Mouse (Mus musculus) left cerebral cortex, postnatal 36 days (tissue): ENCODE results near the gene Ermp1. TPM values are rescaled to one million over a fixed set of nuclear protein-coding genes. Genes with fewer than 3 reads are reported as not detected.

Source experiments
- DNase-seq, 2 experiments: peaks; one replicate each; pipeline ENCODE4 v3.0.0; 2021 to 2022; ENCODE audit warnings: low spot score in 2 of 2, mixed read lengths in 1 of 2
- intact Hi-C: fragments of 180-260 bp; cut with DNase I; formaldehyde crosslinking; loops from one replicate; pipeline ENCODE4 v1.15.1; 2025
- total RNA-seq, 2 experiments: library from RNA; stranded (reverse); gene quantifications; 2 replicates each; pipeline ENCODE4 v1.2.3; 2021

Ermp1 gene
- total RNA-seq: 10 to 100 TPM; 35.5 to 35.9 TPM

DNA sequence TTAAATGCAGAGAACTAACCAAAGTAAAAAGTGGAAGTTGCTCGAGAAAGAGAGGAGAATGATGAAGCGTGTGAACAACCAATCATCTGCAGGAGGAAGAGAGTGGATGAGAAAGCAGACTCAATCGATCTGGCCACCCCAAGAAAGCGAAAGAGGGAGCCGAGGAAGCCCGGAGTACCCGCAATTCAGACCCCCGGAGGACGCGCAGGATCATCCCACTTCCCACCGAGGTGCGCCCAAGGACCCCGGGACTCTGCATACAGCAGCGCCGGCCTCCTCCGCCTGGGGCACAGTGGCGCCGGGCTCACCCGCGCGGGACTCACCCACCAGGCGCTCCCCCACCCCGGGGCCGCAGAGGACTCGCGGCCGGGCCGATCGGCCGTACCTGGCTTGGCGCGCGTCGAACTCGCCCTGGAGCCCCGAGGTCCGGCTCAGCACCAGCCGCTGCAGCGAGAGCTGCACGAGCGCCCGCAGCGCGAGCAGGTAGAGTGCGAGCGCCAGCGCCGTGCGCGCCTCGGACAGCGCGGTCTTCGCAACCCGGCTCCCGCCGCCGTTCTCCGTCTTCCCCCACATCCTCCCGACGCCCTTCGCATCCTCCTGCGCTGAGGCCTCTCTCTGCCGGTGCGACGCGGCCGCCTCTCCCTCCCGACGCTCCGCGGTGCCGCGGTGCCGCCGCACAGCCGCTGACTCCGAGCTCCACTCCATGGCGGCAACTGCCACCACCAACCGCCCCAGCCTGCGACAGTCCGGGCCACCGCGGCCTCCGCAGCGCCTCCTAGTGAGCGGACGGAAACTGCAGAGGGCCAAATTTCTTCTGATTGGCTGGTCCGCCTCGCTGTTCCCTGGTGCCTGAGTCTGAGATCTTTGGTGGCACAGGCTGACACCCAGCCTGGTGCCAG is at the start of gene Ermp1:
Gene Ermp1 (minus strand): TSS at position 765 of the 899 bp plus-strand sequence.
- intact Hi-C loops: no loop called here
- peak; percentile 98 for DNase-seq

DNA sequence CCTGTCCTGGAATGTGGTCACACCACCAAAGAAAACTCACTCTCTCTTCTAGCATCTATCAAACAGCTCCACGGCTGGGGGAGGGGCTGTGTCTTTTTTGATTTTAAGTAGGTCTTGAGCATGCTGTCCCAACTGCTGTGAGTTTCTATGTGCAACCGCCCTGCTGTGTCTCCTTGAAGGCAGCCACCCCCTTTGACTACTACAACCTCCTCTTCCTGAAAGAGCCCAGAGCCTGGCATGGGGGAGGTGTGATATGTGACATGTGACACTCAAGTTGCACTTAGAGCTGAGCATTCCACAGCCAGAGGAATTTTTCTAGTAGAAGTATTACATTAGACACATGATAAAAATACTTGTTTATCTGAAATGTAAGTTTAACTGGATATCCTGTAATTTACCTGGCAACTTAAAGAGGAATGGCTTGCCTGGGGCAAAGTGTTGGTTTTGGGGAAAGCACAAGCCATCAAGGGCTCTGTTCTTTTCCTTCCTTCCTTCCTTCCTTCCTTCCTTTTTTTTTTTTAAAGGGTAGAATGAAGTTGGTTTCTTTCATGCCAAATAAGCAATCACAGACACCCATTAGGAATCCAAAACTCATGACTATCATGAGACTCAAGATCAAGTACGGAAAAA is 49.1 kb upstream of the Ermp1 start, which contains the start of gene Mlana:
Gene Mlana (plus strand): TSS at position 580 of the 630 bp plus-strand sequence.
- no peak for DNase-seq
- intact Hi-C loops: no loop called here

DNA sequence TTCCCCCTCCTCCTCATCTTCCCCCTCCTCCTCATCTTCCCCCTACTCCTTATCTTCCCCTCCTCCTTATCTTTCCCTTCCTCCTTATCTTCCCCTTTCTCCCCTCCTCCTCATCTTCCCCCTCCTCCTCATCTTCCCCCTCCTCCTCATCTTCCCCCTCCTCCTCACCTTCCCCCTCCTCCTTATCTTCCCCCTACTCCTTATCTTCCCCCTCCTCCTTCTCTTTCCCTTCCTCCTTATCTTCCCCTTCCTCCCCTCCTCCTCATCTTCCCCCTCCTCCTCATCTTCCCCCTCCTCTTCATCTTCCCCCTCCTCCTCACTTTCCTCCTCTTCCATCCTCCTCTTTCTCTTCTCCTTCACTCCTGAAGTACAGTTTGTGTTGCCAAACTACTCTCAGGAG is 48.6 kb upstream of the Ermp1 start:
- DNase-seq: no peak
- intact Hi-C loops: no loop called here

DNA sequence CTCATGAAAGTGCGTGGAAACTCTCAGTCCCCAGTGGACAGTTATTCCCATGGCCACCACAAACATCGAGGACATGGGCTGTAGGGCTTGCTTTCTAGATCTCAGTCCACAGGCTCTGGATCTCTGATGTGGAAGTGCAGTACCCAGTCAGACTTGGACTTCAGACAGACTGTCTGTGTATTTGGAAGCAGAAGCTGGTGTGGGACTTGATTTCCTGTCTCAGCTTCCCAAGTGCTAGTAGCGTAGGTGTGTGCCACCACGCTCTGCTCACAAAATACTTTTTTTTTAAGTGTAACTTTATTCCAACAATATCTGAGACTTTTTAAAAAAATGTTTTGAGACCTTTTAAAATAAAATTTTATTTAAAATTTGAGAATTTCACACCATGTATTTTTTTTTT is 48.1 kb upstream of the Ermp1 start:
- no peak for DNase-seq
- intact Hi-C loops: no loop called here

GRCm38 (mm10) chr19:29695071-29695470 is 46.9 kb upstream of the Ermp1 start:
- no peak for DNase-seq
- intact Hi-C loops: no loop called here

GRCm38 (mm10) chr19:29683844-29684540 is 35.8 kb upstream of the Ermp1 start:
- intact Hi-C loops: loop anchor here (1.0 to 10.0 kb wide), 3 partner anchors 137 to 521 kb away; no protein-coding TSS in a partner anchor
- DNase-seq: peak; percentile 70 to 79

- DNase-seq: no peak
- intact Hi-C loops: loop anchor here (10.0 kb wide), 2 partner anchors 294 to 524 kb away; no protein-coding TSS in a partner anchor
Observed at GRCm38 (mm10) chr19:29680182-29681152, 32.3 kb upstream of the Ermp1 start.

DNA sequence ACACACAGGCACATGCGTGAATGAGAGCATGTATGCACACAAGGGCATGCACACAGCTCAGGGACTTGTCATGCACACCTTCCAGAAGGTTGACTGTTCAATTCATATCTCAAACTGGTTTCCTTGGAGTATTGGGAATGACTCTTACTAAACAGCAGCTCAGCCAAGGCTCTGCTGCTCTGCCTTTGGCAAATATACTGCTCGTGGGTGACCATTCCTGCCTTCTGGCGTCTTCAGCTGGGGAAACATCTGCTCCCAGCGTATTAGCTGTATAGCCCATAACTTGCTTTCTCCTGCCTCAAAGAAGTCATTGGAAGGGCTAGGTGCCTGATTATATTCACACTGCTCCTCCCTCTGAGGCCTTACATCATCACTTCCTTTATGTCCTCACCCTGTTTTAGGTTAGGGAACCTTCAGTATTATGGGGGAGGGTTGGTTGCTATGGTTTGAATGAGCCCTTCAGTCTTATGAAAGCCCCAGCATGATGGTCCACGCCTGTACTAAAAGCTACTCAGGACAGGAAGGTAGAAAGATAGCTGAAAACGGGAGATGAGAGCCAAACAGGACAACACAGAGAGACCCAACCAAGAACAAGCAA is 30.1 kb upstream of the Ermp1 start:
- DNase-seq: no peak
- intact Hi-C loops: no loop called here

GRCm38 (mm10) chr19:29676479-29677193 is 28.4 kb upstream of the Ermp1 start:
- intact Hi-C loops: no loop called here
- DNase-seq: no peak

- intact Hi-C loops: no loop called here
Observed at GRCm38 (mm10) chr19:29675562-29676078, 27.4 kb upstream of the Ermp1 start.

DNA sequence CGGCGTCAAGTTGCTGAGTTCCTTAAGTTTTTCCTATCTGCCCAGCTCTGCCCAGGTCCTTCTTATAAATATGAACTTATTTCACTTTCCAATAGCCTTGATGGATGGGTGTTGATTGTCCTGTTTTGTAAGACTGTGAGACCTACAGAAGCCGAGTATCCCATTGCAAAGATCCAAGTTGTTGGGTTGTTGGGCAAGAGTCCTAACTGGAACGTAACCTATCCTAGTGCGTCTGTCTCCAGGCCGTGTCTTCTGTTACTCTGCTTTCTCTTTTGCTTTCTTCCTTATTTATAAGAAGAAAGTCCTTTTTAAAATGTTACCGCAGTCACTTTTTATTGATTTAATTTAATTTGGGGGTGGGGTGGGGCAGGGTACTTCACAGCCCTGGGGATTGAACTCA is 26.7 kb upstream of the Ermp1 start:
- intact Hi-C loops: no loop called here
- no peak for DNase-seq

More at GRCm38 (mm10) chr19:29675562-29676078, 27.4 kb upstream of the Ermp1 start:
- no peak for DNase-seq

GRCm38 (mm10) chr19:29672660-29673059 is 24.4 kb upstream of the Ermp1 start:
- DNase-seq: no peak
- intact Hi-C loops: no loop called here

DNA sequence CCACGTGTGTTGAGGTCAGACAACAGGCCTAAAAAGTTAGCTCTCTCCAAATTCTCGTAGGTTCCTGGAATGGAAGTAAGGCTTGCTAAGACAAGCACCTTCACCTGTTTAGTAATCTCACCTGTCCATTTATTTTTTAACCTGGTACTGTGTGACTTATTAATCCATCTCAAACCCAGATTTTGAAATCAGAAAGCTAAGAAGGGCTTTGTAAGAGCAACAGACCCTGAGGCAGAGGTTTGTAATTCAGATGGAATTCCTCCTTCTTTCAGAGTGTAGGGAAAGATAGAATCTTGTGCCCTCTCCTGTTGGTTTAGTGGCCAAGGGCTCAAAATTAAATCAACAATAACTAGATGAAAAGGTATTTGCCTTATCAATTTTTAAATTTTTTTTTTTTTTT is 22.9 kb upstream of the Ermp1 start:
- no peak for DNase-seq
- intact Hi-C loops: no loop called here

- no peak for DNase-seq
- intact Hi-C loops: no loop called here
Observed at GRCm38 (mm10) chr19:29670247-29670646, 22.0 kb upstream of the Ermp1 start.

GRCm38 (mm10) chr19:29668135-29668534 is 19.9 kb upstream of the Ermp1 start:
- DNase-seq: no peak
- intact Hi-C loops: no loop called here

GRCm38 (mm10) chr19:29666965-29667594 is 18.9 kb upstream of the Ermp1 start:
- intact Hi-C loops: no loop called here
- DNase-seq: no peak

DNA sequence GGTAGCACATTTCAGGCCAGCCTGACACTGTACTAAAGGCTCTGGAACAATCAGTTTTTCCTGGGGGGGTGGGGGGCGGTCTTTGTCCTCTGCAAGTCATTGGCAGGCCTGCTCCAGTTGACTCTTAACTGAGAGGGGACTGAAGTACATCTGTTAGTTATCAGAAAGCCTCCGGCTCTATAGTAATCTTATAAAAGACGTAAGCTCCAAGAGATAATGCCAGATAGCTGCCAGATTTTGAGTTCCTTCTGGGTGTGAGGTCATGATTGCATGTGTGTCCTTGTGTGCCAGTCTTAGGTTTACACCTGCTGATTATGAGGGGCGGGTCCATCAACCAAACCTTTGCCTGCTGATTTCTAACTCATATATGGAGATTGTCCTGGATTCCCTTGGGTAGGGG is 17.9 kb upstream of the Ermp1 start:
- intact Hi-C loops: no loop called here
- no peak for DNase-seq
